Mouse (Mus musculus): Measurements from ENCODE around the gene Noct.

The Noct gene

GRCm38 (mm10) chr3:51275956-51276398, 51.7 kb downstream of the Noct start:
- ChIA-PET POLR2A (interaction anchor here (0.5 to 3.5 kb wide), 50 partner anchors 9 to 432 kb away, joined by 3 to 15 read pairs (median 4); partner anchors contain the start of genes Noct (in 3 of the 4), Elf2 (in 1 of the 4) and Rab33b (in 1 of the 4)), CTCF (interaction anchor here (0.6 to 3.2 kb wide), 11 partner anchors 10 to 133 kb away, joined by 3 to 20 read pairs (median 4); partner anchors contain the start of gene Ndufc1 (in 1 of the 4))

- ChIA-PET POLR2A (interaction anchor here (0.5 to 3.5 kb wide), 45 partner anchors 10 to 432 kb away, joined by 3 to 15 read pairs (median 4); partner anchors contain the start of genes Noct (in 3 of the 4), Elf2 (in 1 of the 4) and Rab33b (in 1 of the 4)), CTCF (interaction anchor here in 3 of 4 experiments (0.6 to 3.2 kb wide), 9 partner anchors 12 to 133 kb away, joined by 3 to 20 read pairs (median 4); partner anchors contain the start of gene Ndufc1 (in 1 of the 3))
Measured at GRCm38 (mm10) chr3:51276421-51277111, 52.3 kb downstream of the Noct start.

GRCm38 (mm10) chr3:51277201-51278150, 53.2 kb downstream of the Noct start:
- POLR2A ChIA-PET, result interaction anchor here in 2 of 4 experiments (0.6 to 3.5 kb wide), 15 partner anchors 10 to 125 kb away, joined by 3 to 15 read pairs (median 7); partner anchors contain the start of gene Noct (in 2 of the 2)
- CTCF ChIA-PET, result interaction anchor here in 2 of 4 experiments (0.6 to 3.2 kb wide), 3 partner anchors 12 to 76 kb away, joined by 5 to 20 read pairs (median 9); no protein-coding TSS in a partner anchor

GRCm38 (mm10) chr3:51278433-51278832, 54.2 kb downstream of the Noct start:
- CTCF ChIA-PET, result interaction anchor here in 1 of 4 experiments (1.2 kb wide), 1 partner anchor 44 kb away, joined by 3 read pairs; no protein-coding TSS in a partner anchor
- POLR2A ChIA-PET, result interaction anchor here in 1 of 4 experiments (0.7 to 2.2 kb wide), 3 partner anchors 10 to 61 kb away, joined by 3 to 9 read pairs (median 3); no protein-coding TSS in a partner anchor

GRCm38 (mm10) chr3:51281727-51282126, 57.5 kb downstream of the Noct start:
- CTCF ChIA-PET, result interaction anchor here in 1 of 4 experiments (0.9 kb wide), 1 partner anchor 72 kb away, joined by 3 read pairs; no protein-coding TSS in a partner anchor
- POLR2A ChIA-PET, result interaction anchor here in 2 of 4 experiments (0.6 to 1.4 kb wide), 3 partner anchors 9 to 64 kb away, joined by 3 to 6 read pairs (median 3); no protein-coding TSS in a partner anchor

- ChIA-PET CTCF (interaction anchor here in 1 of 4 experiments (0.6 kb wide), 1 partner anchor 47 kb away, joined by 6 read pairs; no protein-coding TSS in a partner anchor), POLR2A (no interaction called here)
Measured at GRCm38 (mm10) chr3:51284375-51284774, 60.1 kb downstream of the Noct start.

GRCm38 (mm10) chr3:51288880-51289821, 64.9 kb downstream of the Noct start:
- CTCF ChIA-PET, result interaction anchor here (0.6 to 2.3 kb wide), 54 partner anchors 9 to 673 kb away, joined by 3 to 23 read pairs (median 4); partner anchors contain the start of genes Ndufc1 (in 1 of the 4) and Noct (in 1 of the 4)
- POLR2A ChIA-PET, result interaction anchor here in 3 of 4 experiments (0.8 to 2.3 kb wide), 13 partner anchors 11 to 65 kb away, joined by 3 to 9 read pairs (median 4); partner anchors contain the start of gene Noct (in 1 of the 3)

GRCm38 (mm10) chr3:51294251-51294650, 70.0 kb downstream of the Noct start:
- CTCF ChIA-PET, result interaction anchor here in 2 of 4 experiments (1.0 to 1.1 kb wide), 2 partner anchors 33 to 59 kb away, joined by 3 read pairs; no protein-coding TSS in a partner anchor
- POLR2A ChIA-PET, result interaction anchor here in 1 of 4 experiments (1.1 to 1.3 kb wide), 4 partner anchors 17 to 52 kb away, joined by 3 to 5 read pairs (median 4); no protein-coding TSS in a partner anchor

GRCm38 (mm10) chr3:51295225-51295624, 71.0 kb downstream of the Noct start:
- CTCF ChIA-PET, result no interaction called here
- POLR2A ChIA-PET, result no interaction called here

GRCm38 (mm10) chr3:51296790-51297189, 72.5 kb downstream of the Noct start:
- CTCF ChIA-PET, result interaction anchor here in 2 of 4 experiments (0.6 to 0.7 kb wide), 2 partner anchors 57 to 69 kb away, joined by 3 read pairs; no protein-coding TSS in a partner anchor
- POLR2A ChIA-PET, result no interaction called here

All from embryonic stem cell, embryonic (primary cell).